Mouse (Mus musculus): ENCODE results near the gene Snd1. TPM values are rescaled to one million over a fixed set of nuclear protein-coding genes. Genes with fewer than 3 reads are reported as not detected.

Snd1 gene
- total RNA-seq, 2 experiments from 2014 or later = 110 to 112 TPM

GRCm38 (mm10) chr6:28831011-28831853 is 356.3 kb downstream of the Snd1 start, which contains the start of gene Lrrc4:
Gene Lrrc4 (minus strand): TSS chr6:28831747.
- TF ChIP-seq CTCF (conservative IDR thresholded peaks at IDR 0.05) = no peak
- DNase-seq (ENCODE audit: low spot score in 2 of 2) = no peak

GRCm38 (mm10) chr6:28831854-28832750 is 357.2 kb downstream of the Snd1 start:
- peak overlapping the region; percentile 100 for H3K27ac ChIP-seq
- TF ChIP-seq CTCF (conservative IDR thresholded peaks at IDR 0.05) = no peak
- DNase-seq (ENCODE audit: low spot score in 2 of 2) = peak in 1 of 2 experiments; percentile 55
- peak overlapping the region; percentile 73 for H3K4me3 ChIP-seq

More at GRCm38 (mm10) chr6:28831011-28831853, 356.3 kb downstream of the Snd1 start, which contains the start of gene Lrrc4:
- peak within 1 kb of the TSS; percentile 73 for H3K4me3 ChIP-seq
- peak within 1 kb of the TSS; percentile 100 for H3K27ac ChIP-seq

DNA sequence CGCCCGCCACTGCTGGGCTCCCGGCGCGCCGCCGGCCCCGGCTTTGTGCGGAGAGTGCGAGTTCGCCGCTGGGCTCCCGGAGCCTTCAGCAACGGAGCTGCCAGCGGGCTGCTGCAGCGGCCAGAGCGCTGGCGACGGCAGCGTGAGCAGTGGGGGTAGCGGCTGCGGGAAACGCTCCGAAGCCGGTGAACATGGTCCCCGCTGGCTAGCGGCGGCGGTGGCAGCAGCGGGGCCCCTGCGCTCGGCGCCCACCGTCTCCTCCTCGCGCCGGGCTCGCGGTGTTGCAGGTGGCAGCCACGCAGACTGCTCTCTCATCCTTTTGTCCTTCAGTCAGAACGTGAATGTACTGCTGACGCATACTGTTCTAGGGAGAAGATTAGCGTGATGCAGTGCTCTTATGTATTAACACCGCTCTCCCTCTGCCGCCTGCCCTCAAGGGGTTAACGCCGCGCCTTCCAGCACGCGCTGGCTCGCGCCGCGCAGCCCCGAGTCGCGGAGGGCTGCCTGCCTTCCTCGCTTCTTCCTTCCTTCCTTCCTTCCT is 357.9 kb downstream of the Snd1 start:
- peak overlapping the region; percentile 100 for H3K27ac ChIP-seq
- peak overlapping the region; percentile 73 for H3K4me3 ChIP-seq
- peak; percentile 55 for TF ChIP-seq CTCF (conservative IDR thresholded peaks at IDR 0.05)
- peak in 1 of 2 experiments; percentile 62 for DNase-seq (ENCODE audit: low spot score in 2 of 2)

DNA sequence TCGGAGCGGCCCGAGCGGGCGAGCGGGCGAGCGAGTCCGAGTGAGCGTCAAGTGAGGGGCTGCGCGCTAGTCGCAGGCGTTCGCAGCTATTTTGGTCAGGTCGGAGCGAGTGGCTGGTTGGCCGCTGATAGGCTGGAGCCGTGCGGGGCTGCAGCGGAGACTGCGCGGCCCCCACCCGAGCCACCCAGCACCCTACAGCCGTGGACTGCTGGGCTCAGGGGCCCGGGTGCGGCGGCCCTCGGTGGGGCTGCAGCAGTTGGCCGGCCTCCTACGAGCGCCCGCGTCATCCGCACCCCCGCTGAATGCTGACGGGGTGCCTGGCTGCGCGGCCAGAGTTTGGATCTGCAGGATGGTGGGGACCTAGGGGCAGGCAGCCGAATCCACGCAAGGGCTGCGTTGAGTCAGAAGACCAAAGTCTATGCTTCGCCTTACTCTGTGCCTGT is 358.5 kb downstream of the Snd1 start:
- TF ChIP-seq CTCF (conservative IDR thresholded peaks at IDR 0.05) = no peak
- H3K27ac ChIP-seq = peak overlapping the region; percentile 100

DNA sequence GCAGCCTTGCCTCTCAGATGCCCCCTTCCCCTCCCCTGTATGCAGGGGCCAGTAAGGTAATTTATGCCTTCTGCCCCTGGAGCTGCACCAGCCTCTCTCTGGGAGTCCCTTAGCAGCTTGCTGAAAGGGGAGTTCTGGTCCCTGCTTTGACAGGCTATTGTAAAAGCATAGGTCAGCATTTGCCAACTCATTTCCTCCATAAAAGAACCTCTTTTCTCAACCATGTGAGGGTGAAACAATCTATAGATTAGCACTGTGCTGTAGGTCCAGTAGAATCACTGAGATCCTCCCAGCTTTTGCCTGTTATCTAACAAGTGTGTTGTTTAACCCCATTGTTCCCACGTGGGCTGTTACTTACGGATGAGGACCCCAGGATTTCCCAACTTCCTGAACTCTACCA is 359.1 kb downstream of the Snd1 start:
- no peak for TF ChIP-seq CTCF (conservative IDR thresholded peaks at IDR 0.05)
- DNase-seq (ENCODE audit: low spot score in 2 of 2) = no peak
- H3K4me3 ChIP-seq = peak overlapping the region; percentile 73
- H3K27ac ChIP-seq = peak overlapping the region; percentile 100

More for the DNA sequence above, 358.5 kb downstream of the Snd1 start:
- peak overlapping the region; percentile 73 for H3K4me3 ChIP-seq
- peak; percentile 61 to 65 for DNase-seq (ENCODE audit: low spot score in 2 of 2)

GRCm38 (mm10) chr6:28836600-28836999 is 361.7 kb downstream of the Snd1 start:
- H3K4me3 ChIP-seq = no peak overlapping the region
- peak; percentile 88 for TF ChIP-seq CTCF (conservative IDR thresholded peaks at IDR 0.05)
- no peak for DNase-seq (ENCODE audit: low spot score in 2 of 2)
- H3K27ac ChIP-seq = peak overlapping the region; percentile 46; the same call in 1 of the 2 replicates

DNA sequence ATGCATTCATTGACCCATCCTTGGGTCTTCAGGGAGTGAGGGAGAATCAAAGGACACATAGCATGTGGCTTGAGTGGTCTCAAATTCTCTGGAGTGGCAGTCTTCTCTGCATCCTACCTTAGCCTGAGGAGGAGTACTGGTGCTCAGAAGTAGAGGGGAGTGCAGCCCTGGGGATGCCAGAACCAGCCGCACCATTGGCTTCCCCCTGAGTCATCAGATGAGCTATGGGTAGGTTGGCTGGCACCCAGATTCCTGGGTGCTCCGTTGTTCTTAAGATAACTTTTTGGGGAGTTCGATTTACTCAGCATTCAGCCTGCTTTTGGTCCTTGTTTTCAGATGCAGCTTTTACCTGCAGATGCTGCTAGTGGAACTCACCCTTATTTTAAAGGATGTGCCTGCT is 366.6 kb downstream of the Snd1 start:
- Histone ChIP-seq H3K4me3 (no peak overlapping the region), H3K27ac (peak overlapping the region; percentile 81)
- no peak for DNase-seq (ENCODE audit: low spot score in 2 of 2)
- no peak for TF ChIP-seq CTCF (conservative IDR thresholded peaks at IDR 0.05)

DNA sequence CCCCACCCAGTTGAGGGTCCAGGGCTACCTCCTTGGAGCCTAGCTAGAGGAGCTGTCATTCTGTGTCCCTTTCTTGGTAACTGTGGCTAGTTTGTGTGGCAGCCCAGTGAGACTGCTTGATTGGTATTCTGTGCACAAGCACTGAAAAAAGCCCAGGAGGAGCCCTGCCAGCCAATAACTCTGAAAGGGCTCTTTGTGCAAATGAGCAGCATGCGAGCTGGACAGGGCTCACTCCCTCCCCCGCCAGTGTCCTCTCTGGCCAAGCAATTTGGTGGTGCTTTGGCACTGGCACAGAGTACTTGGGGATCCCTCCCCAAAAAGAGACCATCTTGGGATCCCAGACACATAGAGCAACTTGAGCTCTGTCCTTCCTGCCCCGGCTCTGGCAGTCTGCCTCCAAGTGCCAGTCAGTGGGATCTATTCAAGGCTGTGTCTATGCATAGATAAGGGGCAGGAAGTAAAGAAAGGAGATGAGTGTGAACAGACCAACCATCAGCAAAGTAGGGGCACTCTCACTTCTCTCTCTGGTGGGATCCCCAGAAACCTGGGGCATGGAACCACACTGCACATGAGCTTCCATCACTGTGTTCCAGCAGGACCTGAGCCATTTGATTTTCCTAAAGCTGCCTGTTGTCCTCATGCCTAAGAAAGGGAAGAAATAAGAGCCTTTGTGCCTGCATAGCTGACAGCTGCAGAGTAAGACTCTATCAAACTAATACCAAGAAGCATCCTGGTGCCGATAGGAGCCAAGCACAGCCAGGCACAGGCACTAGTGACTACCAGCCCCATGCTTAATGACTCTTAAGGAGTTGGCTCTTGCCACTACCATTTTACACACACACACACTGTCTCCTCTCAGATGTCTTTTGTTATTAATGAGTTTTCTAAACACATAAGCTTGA is 367.7 kb downstream of the Snd1 start:
- Histone ChIP-seq H3K4me3 (no peak overlapping the region), H3K27ac (peak overlapping the region; percentile 81)
- DNase-seq (ENCODE audit: low spot score in 2 of 2) = peak; percentile 71 to 85
- TF ChIP-seq CTCF (conservative IDR thresholded peaks at IDR 0.05) = no peak

GRCm38 (mm10) chr6:28845610-28846009 is 370.7 kb downstream of the Snd1 start:
- no peak for DNase-seq (ENCODE audit: low spot score in 2 of 2)
- Histone ChIP-seq H3K4me3 (no peak overlapping the region), H3K27ac (peak overlapping the region; percentile 58)
- no peak for TF ChIP-seq CTCF (conservative IDR thresholded peaks at IDR 0.05)

GRCm38 (mm10) chr6:28847616-28848015 is 372.7 kb downstream of the Snd1 start:
- TF ChIP-seq CTCF (conservative IDR thresholded peaks at IDR 0.05) = no peak
- no peak overlapping the region for H3K4me3 ChIP-seq

GRCm38 (mm10) chr6:28848285-28848794 is 373.4 kb downstream of the Snd1 start:
- DNase-seq (ENCODE audit: low spot score in 2 of 2) = no peak
- H3K27ac ChIP-seq = peak overlapping the region; percentile 65
- no peak for TF ChIP-seq CTCF (conservative IDR thresholded peaks at IDR 0.05)
- H3K4me3 ChIP-seq = no peak overlapping the region

More at GRCm38 (mm10) chr6:28847616-28848015, 372.7 kb downstream of the Snd1 start:
- peak overlapping the region; percentile 65 for H3K27ac ChIP-seq
- DNase-seq (ENCODE audit: low spot score in 2 of 2) = no peak
